Mouse (Mus musculus): Measurements from ENCODE around the gene H2-DMb2.

DNA sequence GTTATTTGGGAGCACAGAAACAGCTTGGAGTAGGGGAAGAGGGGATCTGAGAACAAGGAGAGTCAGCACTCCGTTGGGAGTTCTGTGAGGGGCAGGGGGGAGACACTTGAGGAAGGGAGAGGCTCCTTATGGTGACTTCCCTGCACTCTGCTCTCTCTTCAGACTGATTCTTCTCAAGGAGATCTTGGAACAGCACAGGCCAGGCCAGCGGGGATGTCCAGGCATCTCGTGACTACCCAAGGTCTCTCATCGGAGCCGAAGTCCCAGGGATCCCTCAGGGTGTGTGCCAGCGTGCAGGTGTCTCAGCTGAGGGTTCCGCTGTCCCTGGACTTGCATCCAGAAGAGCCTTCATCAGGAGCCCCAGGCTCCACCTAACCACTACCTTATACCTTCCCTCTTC is 4.5 kb upstream of the H2-DMb2 start:
- no peak for TF ChIP-seq CTCF (IDR thresholded peaks at IDR 0.05; ENCODE audit: low read depth)
- TF ChIP-seq EP300 (optimal IDR thresholded peaks at IDR 0.05), result no peak
